Mouse (Mus musculus): ENCODE measurements at regions not wholly inside any gene's neighbourhood (a gene's known extent, or its start where the extent isn't known, plus 50 kb on each side); places are given as distances from the start of the nearest gene placed in this dataset.

DNA sequence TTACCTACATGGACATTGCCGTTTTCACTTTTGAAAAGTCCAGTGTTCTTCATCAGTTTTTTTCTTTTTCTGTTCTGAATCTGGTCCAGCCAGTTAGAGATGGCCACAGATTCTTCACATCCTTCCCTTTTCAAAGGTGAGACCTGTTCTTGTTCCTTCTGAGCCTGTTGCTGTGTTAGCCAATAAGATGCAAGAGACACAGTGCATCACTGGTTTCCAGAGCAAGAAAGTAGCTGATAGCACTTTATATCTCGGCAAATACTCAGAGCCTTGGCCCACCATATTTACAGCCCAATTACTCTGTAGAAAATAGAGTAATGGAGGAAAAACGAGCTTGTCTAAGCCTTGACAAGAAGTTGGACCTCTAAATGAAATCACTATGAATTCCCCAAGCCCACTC, 180.7 kb upstream of the Fbxl17 start:
- Histone ChIP-seq H3K36me3 (replicated peaks) (no peaks in the 10 kb centered on the region), H3K27me3 (ENCODE audit: insufficient read depth, low read length) (no peaks in the 10 kb centered on the region), H3K4me1 (ENCODE audit: insufficient read depth, low read depth, low read length) (no peaks in the 10 kb centered on the region), H3K9me3 (replicated peaks) (peaks cover 18% of the 10 kb centered on the region), H3K4me3 (ENCODE audit: low read depth, low read length) (no peak overlapping the region)
- no peak for DNase-seq (ENCODE audit: low spot score)
- TF ChIP-seq GATA1 (IDR thresholded peaks at IDR 0.05; ENCODE audit: borderline replicate concordance, low read length) (no peak), GATA2 (IDR thresholded peaks at IDR 0.05; ENCODE audit: borderline replicate concordance, low read depth, low read length) (no peak), CTCF (IDR thresholded peaks at IDR 0.05; ENCODE audit: low read depth, low read length) (no peak), POLR2AphosphoS5 (IDR thresholded peaks at IDR 0.05; ENCODE audit: insufficient replicate concordance, low read depth, low read length) (no peak), TAL1 (conservative IDR thresholded peaks at IDR 0.05; ENCODE audit: low read depth, low read length) (no peak)
- ATAC-seq (ENCODE audit: extremely low read depth, insufficient number of reproducible peaks, low FRiP score, poor library complexity, severe bottlenecking), result no peak

DNA sequence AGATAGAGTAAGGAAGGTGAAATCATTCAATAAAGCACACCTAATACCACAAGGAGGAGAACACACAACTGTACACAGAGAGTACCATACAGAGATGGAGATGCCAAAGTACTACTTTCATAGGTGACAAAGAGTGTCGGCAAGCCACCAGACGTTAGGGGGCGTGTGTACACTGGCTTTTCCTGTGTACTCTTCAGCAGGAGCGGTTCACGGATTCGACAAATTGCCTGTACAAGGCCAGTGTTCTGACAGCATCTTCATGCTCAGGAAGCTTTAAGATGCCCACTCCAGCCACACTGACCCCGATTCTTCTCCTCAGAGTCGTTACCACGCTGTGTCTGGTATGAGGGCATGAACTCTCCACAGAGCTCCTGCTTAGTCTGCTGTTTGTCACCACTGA, 179.5 kb upstream of the Fer start:
- Histone ChIP-seq H3K9me3 (replicated peaks) (peaks cover 12% of the 10 kb centered on the region), H3K4me3 (ENCODE audit: low read depth, low read length) (no peak overlapping the region), H3K36me3 (replicated peaks) (no peaks in the 10 kb centered on the region), H3K27me3 (ENCODE audit: insufficient read depth, low read length) (no peaks in the 10 kb centered on the region), H3K4me1 (ENCODE audit: insufficient read depth, low read depth, low read length) (no peaks in the 10 kb centered on the region)
- ATAC-seq (ENCODE audit: extremely low read depth, insufficient number of reproducible peaks, low FRiP score, poor library complexity, severe bottlenecking) (no peak), DNase-seq (ENCODE audit: low spot score) (no peak)
- no peak for TF ChIP-seq GATA1 (IDR thresholded peaks at IDR 0.05; ENCODE audit: borderline replicate concordance, low read length)
- no peak for TF ChIP-seq POLR2AphosphoS5 (IDR thresholded peaks at IDR 0.05; ENCODE audit: insufficient replicate concordance, low read depth, low read length)
- no peak for TF ChIP-seq GATA2 (IDR thresholded peaks at IDR 0.05; ENCODE audit: borderline replicate concordance, low read depth, low read length)
- no peak for TF ChIP-seq TAL1 (conservative IDR thresholded peaks at IDR 0.05; ENCODE audit: low read depth, low read length)
- no peak for TF ChIP-seq CTCF (IDR thresholded peaks at IDR 0.05; ENCODE audit: low read depth, low read length)

DNA sequence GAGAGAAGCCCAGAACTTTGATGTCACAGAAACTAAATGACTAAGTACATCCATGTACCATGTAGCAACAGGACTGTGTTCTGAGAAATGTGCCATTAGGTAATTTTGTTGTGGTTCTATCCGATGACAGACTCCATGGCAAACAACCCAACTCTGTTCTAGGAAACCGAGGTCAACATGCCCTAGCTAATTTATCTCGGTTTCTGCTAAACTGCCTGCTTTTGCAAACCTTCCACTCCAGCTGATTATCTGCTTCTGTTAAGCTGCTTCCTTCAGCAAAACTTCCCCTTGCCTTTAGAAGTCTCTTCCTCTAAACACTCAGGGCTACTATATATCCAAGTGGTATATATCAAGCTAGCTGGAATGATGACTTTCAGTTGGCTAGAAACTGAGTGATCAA, 178.8 kb upstream of the Fer start:
- H3K27me3 ChIP-seq (ENCODE audit: insufficient read depth, low read length), result no peaks in the 10 kb centered on the region
- H3K9me3 ChIP-seq (replicated peaks), result peaks cover 10% of the 10 kb centered on the region
- no peaks in the 10 kb centered on the region for H3K4me1 ChIP-seq (ENCODE audit: insufficient read depth, low read depth, low read length)
- H3K36me3 ChIP-seq (replicated peaks), result no peaks in the 10 kb centered on the region
- TF ChIP-seq POLR2AphosphoS5 (IDR thresholded peaks at IDR 0.05; ENCODE audit: insufficient replicate concordance, low read depth, low read length) (no peak), TAL1 (conservative IDR thresholded peaks at IDR 0.05; ENCODE audit: low read depth, low read length) (no peak), CTCF (IDR thresholded peaks at IDR 0.05; ENCODE audit: low read depth, low read length) (no peak), GATA1 (IDR thresholded peaks at IDR 0.05; ENCODE audit: borderline replicate concordance, low read length) (no peak), GATA2 (IDR thresholded peaks at IDR 0.05; ENCODE audit: borderline replicate concordance, low read depth, low read length) (no peak)
- ATAC-seq (ENCODE audit: extremely low read depth, insufficient number of reproducible peaks, low FRiP score, poor library complexity, severe bottlenecking), result no peak
- no peak overlapping the region for H3K4me3 ChIP-seq (ENCODE audit: low read depth, low read length)
- DNase-seq (ENCODE audit: low spot score), result no peak

DNA sequence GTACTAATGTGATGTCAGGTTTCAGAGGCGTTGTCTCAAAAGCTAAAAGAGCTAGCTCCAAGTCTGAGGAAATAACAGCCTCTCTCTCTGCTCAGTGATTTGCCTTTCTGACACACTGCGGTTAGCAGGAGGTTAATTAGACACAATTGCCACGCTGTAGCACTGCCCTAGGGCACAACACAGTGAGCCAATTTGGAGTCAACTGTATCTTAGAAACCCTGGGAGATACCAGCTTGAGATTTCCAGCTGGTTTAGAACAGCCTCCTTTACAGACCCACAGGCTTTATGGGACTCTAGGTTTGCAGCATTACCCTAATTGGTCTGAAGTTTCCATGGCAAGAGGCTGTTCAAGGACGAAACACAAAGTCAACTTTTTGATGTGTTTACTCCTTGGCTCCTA, 176.9 kb upstream of the Fer start:
- Histone ChIP-seq H3K9me3 (replicated peaks) (peaks cover 8% of the 10 kb centered on the region), H3K36me3 (replicated peaks) (no peaks in the 10 kb centered on the region), H3K4me1 (ENCODE audit: insufficient read depth, low read depth, low read length) (no peaks in the 10 kb centered on the region), H3K4me3 (ENCODE audit: low read depth, low read length) (no peak overlapping the region), H3K27me3 (ENCODE audit: insufficient read depth, low read length) (no peaks in the 10 kb centered on the region)
- ATAC-seq (ENCODE audit: extremely low read depth, insufficient number of reproducible peaks, low FRiP score, poor library complexity, severe bottlenecking) (no peak), DNase-seq (ENCODE audit: low spot score) (no peak)
- no peak for TF ChIP-seq CTCF (IDR thresholded peaks at IDR 0.05; ENCODE audit: low read depth, low read length)
- TF ChIP-seq POLR2AphosphoS5 (IDR thresholded peaks at IDR 0.05; ENCODE audit: insufficient replicate concordance, low read depth, low read length), result no peak
- no peak for TF ChIP-seq GATA2 (IDR thresholded peaks at IDR 0.05; ENCODE audit: borderline replicate concordance, low read depth, low read length)
- no peak for TF ChIP-seq TAL1 (conservative IDR thresholded peaks at IDR 0.05; ENCODE audit: low read depth, low read length)
- TF ChIP-seq GATA1 (IDR thresholded peaks at IDR 0.05; ENCODE audit: borderline replicate concordance, low read length), result no peak

DNA sequence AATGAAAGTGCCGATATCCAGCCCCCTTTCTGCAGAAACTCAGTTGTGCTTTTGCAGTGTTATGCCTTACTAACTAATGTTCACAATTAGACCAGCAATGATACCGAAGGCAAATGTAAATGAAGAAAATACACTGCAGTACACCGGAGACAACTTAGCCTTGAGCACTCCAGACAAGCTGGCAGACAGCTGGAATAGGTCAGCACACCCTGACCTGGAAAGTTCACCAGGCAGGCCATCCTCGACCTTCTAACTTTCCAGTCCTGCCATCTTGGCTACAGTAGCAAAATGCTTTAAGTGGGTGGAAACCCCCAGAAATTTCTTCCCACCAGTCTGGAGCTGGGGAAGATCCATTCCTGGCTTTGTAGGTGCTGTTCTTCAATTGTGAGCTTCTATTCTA, 176.5 kb upstream of the Fer start:
- no peaks in the 10 kb centered on the region for H3K36me3 ChIP-seq (replicated peaks)
- ATAC-seq (ENCODE audit: extremely low read depth, insufficient number of reproducible peaks, low FRiP score, poor library complexity, severe bottlenecking) (no peak), DNase-seq (ENCODE audit: low spot score) (no peak)
- no peak overlapping the region for H3K4me3 ChIP-seq (ENCODE audit: low read depth, low read length)
- no peaks in the 10 kb centered on the region for H3K4me1 ChIP-seq (ENCODE audit: insufficient read depth, low read depth, low read length)
- TF ChIP-seq GATA1 (IDR thresholded peaks at IDR 0.05; ENCODE audit: borderline replicate concordance, low read length) (no peak), CTCF (IDR thresholded peaks at IDR 0.05; ENCODE audit: low read depth, low read length) (no peak), POLR2AphosphoS5 (IDR thresholded peaks at IDR 0.05; ENCODE audit: insufficient replicate concordance, low read depth, low read length) (no peak), TAL1 (conservative IDR thresholded peaks at IDR 0.05; ENCODE audit: low read depth, low read length) (no peak), GATA2 (IDR thresholded peaks at IDR 0.05; ENCODE audit: borderline replicate concordance, low read depth, low read length) (no peak)
- H3K9me3 ChIP-seq (replicated peaks), result peaks cover 8% of the 10 kb centered on the region
- no peaks in the 10 kb centered on the region for H3K27me3 ChIP-seq (ENCODE audit: insufficient read depth, low read length)

DNA sequence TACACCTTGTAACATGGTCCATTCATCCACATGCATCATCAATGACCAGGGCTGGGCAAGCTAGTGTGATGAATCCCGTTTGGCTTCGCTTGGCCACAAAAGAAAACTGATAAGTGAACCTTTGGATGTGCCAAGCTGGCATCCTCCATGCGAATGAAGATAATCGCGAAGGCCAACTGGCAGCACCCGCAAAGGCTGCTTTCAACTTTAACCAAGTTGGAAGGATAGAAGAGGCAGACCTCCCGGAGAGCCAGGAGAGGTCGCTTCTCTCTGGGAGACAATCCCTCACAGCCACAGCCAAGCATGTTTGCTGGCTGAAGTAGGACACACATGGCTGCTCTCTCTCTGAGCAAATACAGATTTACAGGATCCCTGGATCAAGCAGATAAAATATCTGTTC, 173.6 kb upstream of the Fer start:
- TF ChIP-seq GATA2 (IDR thresholded peaks at IDR 0.05; ENCODE audit: borderline replicate concordance, low read depth, low read length) (no peak), TAL1 (conservative IDR thresholded peaks at IDR 0.05; ENCODE audit: low read depth, low read length) (no peak), POLR2AphosphoS5 (IDR thresholded peaks at IDR 0.05; ENCODE audit: insufficient replicate concordance, low read depth, low read length) (no peak), GATA1 (IDR thresholded peaks at IDR 0.05; ENCODE audit: borderline replicate concordance, low read length) (no peak), CTCF (IDR thresholded peaks at IDR 0.05; ENCODE audit: low read depth, low read length) (no peak)
- no peak overlapping the region for H3K4me3 ChIP-seq (ENCODE audit: low read depth, low read length)
- no peaks in the 10 kb centered on the region for H3K27me3 ChIP-seq (ENCODE audit: insufficient read depth, low read length)
- H3K36me3 ChIP-seq (replicated peaks), result no peaks in the 10 kb centered on the region
- H3K9me3 ChIP-seq (replicated peaks), result no peaks in the 10 kb centered on the region
- no peaks in the 10 kb centered on the region for H3K4me1 ChIP-seq (ENCODE audit: insufficient read depth, low read depth, low read length)
- ATAC-seq (ENCODE audit: extremely low read depth, insufficient number of reproducible peaks, low FRiP score, poor library complexity, severe bottlenecking), result no peak
- no peak for DNase-seq (ENCODE audit: low spot score)

All from G1E (cell line).